Mouse (Mus musculus) cerebellum, adult 18-20 months (tissue): Measurements from ENCODE around the gene Patz1.

Experiments used
- DNase-seq, 2 experiments: peaks; one replicate each; pipeline ENCODE4 v3.0.0; 2021

Gene Patz1

GRCm38 (mm10) chr11:3288521-3289301 is at the start of gene Patz1:
Patz1 (plus strand) TSS chr11:3288874.
- peak; percentile 66 to 72 for DNase-seq

- no peak for DNase-seq
Measured at GRCm38 (mm10) chr11:3242395-3242794, 46.3 kb upstream of the Patz1 start.

GRCm38 (mm10) chr11:3243771-3244170 is 44.9 kb upstream of the Patz1 start:
- peak; percentile 41 to 42 for DNase-seq

GRCm38 (mm10) chr11:3247387-3247786 is 41.3 kb upstream of the Patz1 start:
- no peak for DNase-seq

- DNase-seq: no peak
Measured at GRCm38 (mm10) chr11:3259537-3259936, 29.1 kb upstream of the Patz1 start.

GRCm38 (mm10) chr11:3265291-3266078 is 23.2 kb upstream of the Patz1 start:
- DNase-seq: no peak

GRCm38 (mm10) chr11:3266079-3266685 is 22.5 kb upstream of the Patz1 start, which contains the start of gene Drg1:
Drg1 (minus strand) TSS chr11:3266415.
- DNase-seq: peak; percentile 92 to 95

- no peak for DNase-seq
Measured at GRCm38 (mm10) chr11:3267133-3267532, 21.5 kb upstream of the Patz1 start.

- DNase-seq: no peak
Measured at GRCm38 (mm10) chr11:3269241-3269640, 19.4 kb upstream of the Patz1 start.

- no peak for DNase-seq
Measured at GRCm38 (mm10) chr11:3278351-3278750, 10.3 kb upstream of the Patz1 start.

- DNase-seq: no peak
Measured at GRCm38 (mm10) chr11:3279729-3280128, 8.9 kb upstream of the Patz1 start.

- no peak for DNase-seq
Measured at GRCm38 (mm10) chr11:3282887-3283286, 5.8 kb upstream of the Patz1 start.

- DNase-seq: no peak
Measured at GRCm38 (mm10) chr11:3283645-3284044, 5.0 kb upstream of the Patz1 start.

GRCm38 (mm10) chr11:3285940-3286339 is 2.7 kb upstream of the Patz1 start:
- DNase-seq: no peak

- DNase-seq: peak; percentile 66 to 69
Measured at GRCm38 (mm10) chr11:3287131-3287530, 1.5 kb upstream of the Patz1 start.

GRCm38 (mm10) chr11:3287921-3288320 is 753 bp upstream of the Patz1 start:
- DNase-seq: no peak

- DNase-seq: peak; percentile 73 to 77
Measured at GRCm38 (mm10) chr11:3289302-3289802, 678 bp downstream of the Patz1 start.

- DNase-seq: peak; percentile 80 to 92
Measured at GRCm38 (mm10) chr11:3289803-3290639, 1.3 kb downstream of the Patz1 start.

- DNase-seq: peak; percentile 65 to 70
Measured at GRCm38 (mm10) chr11:3290640-3291310, 2.1 kb downstream of the Patz1 start.

- peak in 1 of 2 experiments; percentile 64 for DNase-seq
Measured at GRCm38 (mm10) chr11:3291311-3292061, 2.8 kb downstream of the Patz1 start.

- peak; percentile 32 to 52 for DNase-seq
Measured at GRCm38 (mm10) chr11:3292062-3292421, 3.4 kb downstream of the Patz1 start.
